Mouse (Mus musculus): ENCODE data around the gene Gm17428. TPM values are rescaled to one million over a fixed set of nuclear protein-coding genes. Genes with fewer than 3 reads are reported as not detected.
A peak's percentile ranks its signal among the peaks of the same experiment; 100 is the strongest.

Gene Gm17428
- total RNA-seq, 2 experiments from 2014 or later: not detected

GRCm38 (mm10) chr14:55007120-55007908 lies 30.6 kb downstream of the Gm17428 start:
- DNase-seq (ENCODE audit: low spot score in 2 of 2): no peak

GRCm38 (mm10) chr14:55008417-55008816 lies 31.7 kb downstream of the Gm17428 start:
- no peak for DNase-seq (ENCODE audit: low spot score in 2 of 2)

DNA sequence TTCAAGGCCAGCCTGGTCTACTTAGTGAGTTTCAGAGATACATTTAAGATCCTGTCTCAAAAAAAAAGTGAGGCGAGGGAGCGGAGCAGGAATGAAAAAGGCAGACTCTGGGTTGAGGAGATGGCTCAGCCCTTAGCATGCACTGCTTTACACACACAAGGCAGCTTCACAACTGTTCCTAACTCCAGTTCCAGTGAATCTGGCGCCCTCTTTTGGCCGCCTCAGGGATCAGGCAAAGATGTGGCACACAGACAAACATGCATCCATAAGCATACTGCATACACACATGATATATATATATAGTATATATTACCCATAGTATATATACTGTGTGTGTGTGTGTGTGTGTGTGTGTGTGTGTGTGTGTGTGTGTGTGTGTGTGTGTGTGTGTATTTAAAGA lies 34.4 kb downstream of the Gm17428 start:
- no peak for DNase-seq (ENCODE audit: low spot score in 2 of 2)

DNA sequence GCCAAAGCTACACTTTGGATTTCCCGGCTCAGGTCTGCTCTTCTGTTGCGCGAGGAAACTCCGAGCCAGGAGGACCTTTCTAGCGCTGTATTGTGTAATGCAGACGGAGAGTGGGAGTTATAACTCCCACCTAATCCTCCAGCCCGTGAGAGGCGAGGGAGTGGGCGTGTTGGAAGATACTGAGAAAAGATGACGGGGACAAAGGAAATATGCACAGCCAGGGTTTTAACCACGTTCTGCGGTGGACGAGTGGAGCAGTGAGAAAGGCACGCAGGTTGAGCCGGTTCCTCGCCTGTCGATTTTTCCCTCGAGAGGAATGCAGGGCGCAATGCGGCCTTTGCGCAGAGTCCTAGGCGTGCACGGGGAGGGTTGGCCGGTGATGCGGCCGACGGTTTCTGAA lies 37.9 kb downstream of the Gm17428 start:
- DNase-seq (ENCODE audit: low spot score in 2 of 2): no peak

DNA sequence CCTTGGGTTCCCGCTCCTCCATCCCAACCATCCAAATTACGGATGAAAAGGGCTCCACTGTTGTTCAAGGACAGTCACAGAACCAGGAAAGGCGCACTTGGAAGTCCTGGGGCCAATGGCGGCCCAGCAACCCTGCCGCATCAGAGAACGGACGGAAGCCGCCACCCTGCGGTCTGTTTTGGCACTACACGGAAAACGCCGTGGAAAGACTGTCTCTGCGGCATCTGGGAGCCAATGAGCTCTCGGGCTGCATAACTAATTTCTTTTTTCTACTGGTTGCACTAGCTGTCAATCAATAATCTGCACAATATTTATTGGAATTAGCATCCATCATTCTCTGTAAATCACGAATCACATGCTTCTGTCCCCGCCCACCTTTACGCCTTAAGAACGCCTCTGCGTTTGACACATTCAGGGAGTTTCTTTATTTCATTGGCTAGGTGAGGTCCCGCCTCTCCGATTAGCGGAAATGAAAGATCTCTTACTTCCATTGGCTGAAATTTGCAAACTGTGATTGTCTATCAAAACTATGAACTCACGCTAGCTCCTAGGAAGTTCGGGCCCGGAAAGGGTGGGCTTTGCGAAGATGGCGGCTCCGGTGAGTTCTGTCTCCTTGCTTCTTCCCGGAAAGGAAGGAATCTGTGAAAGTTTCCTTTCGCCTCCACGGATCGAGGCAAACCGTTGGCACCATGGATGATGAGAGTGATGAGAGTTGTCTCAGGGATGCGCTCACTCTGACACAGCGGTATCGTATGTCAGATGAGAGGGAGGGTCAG lies 38.4 kb downstream of the Gm17428 start, which contains the start of gene Ngdn:
Ngdn (plus strand) TSS at position 464 of the 776 bp plus-strand sequence.
- peak; percentile 99 to 100 for DNase-seq (ENCODE audit: low spot score in 2 of 2)

DNA sequence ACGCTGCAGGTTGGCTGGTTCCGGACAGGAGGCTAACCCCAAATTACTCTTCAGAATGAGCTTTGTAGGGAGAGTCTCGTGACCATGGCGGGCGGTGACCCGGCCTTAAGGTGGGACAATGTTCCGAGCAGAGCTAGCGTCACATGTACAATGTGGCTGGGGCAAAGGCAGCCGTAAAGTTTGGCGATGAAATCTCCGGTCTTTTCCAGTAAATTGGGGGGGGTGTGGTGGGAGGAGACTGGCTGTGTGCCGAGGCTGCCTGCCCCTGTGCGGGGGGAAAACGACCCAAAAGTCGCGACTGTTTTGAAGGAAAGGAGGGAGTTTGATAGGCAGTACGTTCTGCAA lies 39.0 kb downstream of the Gm17428 start:
- DNase-seq (ENCODE audit: low spot score in 2 of 2): no peak

- DNase-seq (ENCODE audit: low spot score in 2 of 2): no peak
These were observed 40.1 kb downstream of the Gm17428 start for GRCm38 (mm10) chr14:55016876-55017275.

- DNase-seq (ENCODE audit: low spot score in 2 of 2): no peak
These were observed 43.7 kb downstream of the Gm17428 start for GRCm38 (mm10) chr14:55020394-55020793.

DNA sequence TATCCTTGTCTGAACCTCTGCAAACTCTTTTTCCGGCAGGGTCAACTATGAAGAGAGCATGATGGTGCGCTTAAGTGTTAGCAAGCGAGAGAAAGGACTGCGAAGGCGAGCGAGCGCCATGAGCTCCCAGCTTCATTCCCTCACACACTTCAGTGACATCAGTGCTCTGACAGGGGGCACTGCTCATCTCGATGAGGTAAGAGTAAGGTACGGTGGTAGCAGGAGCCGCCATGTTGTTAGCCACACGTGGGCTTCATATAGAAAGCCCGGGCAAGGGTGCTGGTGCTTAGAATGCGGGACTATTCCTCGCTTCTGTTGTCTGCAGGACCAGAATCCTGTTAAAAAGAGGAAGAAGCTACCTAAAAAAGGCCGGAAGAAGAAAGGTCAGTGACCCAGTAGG lies 46.3 kb downstream of the Gm17428 start:
- DNase-seq (ENCODE audit: low spot score in 2 of 2): no peak

- DNase-seq (ENCODE audit: low spot score in 2 of 2): peak; percentile 52 to 59
These were observed 47.5 kb downstream of the Gm17428 start for GRCm38 (mm10) chr14:55024236-55024635.

- DNase-seq (ENCODE audit: low spot score in 2 of 2): no peak
These were observed 48.8 kb downstream of the Gm17428 start for GRCm38 (mm10) chr14:55025527-55025926.

Small RNA genes within 50 kb of the gene (microRNA-seq; reads per million reads assigned to microRNA genes)
- gene Mir208a (0 to 1.7 reads per million in 2 experiments), gene Mir208b (0.28 to 2.5 reads per million in 2 experiments)

Other genes with a start within 250 kb of the Gm17428 start
- gene Slc7a8, start 195.0 kb upstream of the Gm17428 start, total RNA-seq (2021): 10 to 100 TPM; 66.1 to 66.2 TPM
- not detected for gene Rnf212b, start 162.8 kb upstream of the Gm17428 start, total RNA-seq (2021)
- 10 to 100 TPM; 20.8 to 21.7 TPM for gene Homez, start 106.0 kb upstream of the Gm17428 start, total RNA-seq (2021)
- 10 to 100 TPM; 24.3 to 27.5 TPM for gene Ppp1r3e, start 99.4 kb upstream of the Gm17428 start, total RNA-seq (2021)
- gene Bcl2l2, start 93.6 kb upstream of the Gm17428 start, total RNA-seq (2021): 10 to 100 TPM; 95.3 to 96.8 TPM
- gene Gm20521, start 93.5 kb upstream of the Gm17428 start, total RNA-seq (2021): under 1 TPM; 0.30 to 0.88 TPM
- 100 to 1,000 TPM; 256 to 278 TPM for gene Pabpn1, start 84.4 kb upstream of the Gm17428 start, total RNA-seq (2021)
- gene Slc22a17, start 63.8 kb upstream of the Gm17428 start, total RNA-seq (2021): 100 to 1,000 TPM; 676 to 680 TPM
- 10 to 100 TPM; 14.7 to 17.0 TPM for gene Efs, start 50.8 kb upstream of the Gm17428 start, total RNA-seq (2021)
- not detected for gene Il25, start 44.2 kb upstream of the Gm17428 start, total RNA-seq (2021)
- 10 to 100 TPM; 57.9 to 58.0 TPM for gene Cmtm5, start 40.7 kb upstream of the Gm17428 start, total RNA-seq (2021)
- 1 to 10 TPM; 2.0 to 2.8 TPM for gene Myh6, start 10.0 kb upstream of the Gm17428 start, total RNA-seq (2021)
- gene Myh7, start 17.7 kb downstream of the Gm17428 start, total RNA-seq (2021): 1 to 10 TPM; 4.0 to 5.4 TPM
- 10 to 100 TPM; 28.6 to 33.5 TPM for gene Ngdn, start 38.5 kb downstream of the Gm17428 start, total RNA-seq (2021)
- 10 to 100 TPM; 41.2 to 48.8 TPM for gene Zfhx2, start 115.4 kb downstream of the Gm17428 start, total RNA-seq (2021)
- gene Thtpa, start 117.9 kb downstream of the Gm17428 start, total RNA-seq (2021): 10 to 100 TPM; 21.7 to 24.7 TPM
- 10 to 100 TPM; 15.8 to 18.6 TPM for gene Ap1g2, start 129.7 kb downstream of the Gm17428 start, total RNA-seq (2021)
- gene Jph4, start 140.0 kb downstream of the Gm17428 start, total RNA-seq (2021): 100 to 1,000 TPM; 408 to 411 TPM
- gene Dhrs2, start 245.1 kb downstream of the Gm17428 start, total RNA-seq (2021): not detected

Data from layer of hippocampus, postnatal 14 days (tissue).